Mouse (Mus musculus) Patski (cell line): Measurements from ENCODE around the gene Gm10073. TPM values are rescaled to one million over a fixed set of nuclear protein-coding genes. Genes with fewer than 3 reads are reported as not detected.
"Not testable (repeated sequence)": the region's sequence is repeated elsewhere in the genome, so short reads cannot be mapped to it uniquely, and the experiment has no call there.

Experiments used
- ATAC-seq: fragments of 100-300 bp; one replicate; pipeline ENCODE4 v1.8.0; 2021
- CTCF ChIA-PET: fragments of 350-600 bp; sonication (Branson Sonifier 250); formaldehyde crosslinking; loops from one replicate; lab custom pipeline; 2022; ENCODE audit warnings: inconsistent platforms; lab: Charles Lee
- POLR2A ChIA-PET: fragments of 350-600 bp; sonication (Branson Sonifier 250); formaldehyde crosslinking; loops from one replicate; lab custom pipeline; 2022; ENCODE audit warnings: antibody characterized with exemption, inconsistent platforms; lab: Charles Lee
- DNase-seq: peaks from one replicate; pipeline ENCODE4 v3.0.0-alpha.2; 2011; ENCODE audit warnings: low read depth, low spot score
- H3K27me3 ChIP-seq: fragments of 371-371 bp; one replicate; pipeline ENCODE4 v1.5.1; 2021
- CTCF ChIP-seq: fragments of 100-300 bp; IDR thresholded peaks from one replicate; pipeline ENCODE4 v1.5.1; 2021
- in situ Hi-C: fragments of 300-500 bp; cut with MboI; formaldehyde crosslinking; loops from 3 replicates; pipeline ENCODE4 v1.11.1; 2018; ENCODE audit warnings: low pct_unique_long_range_greater_than_20kb, mixed read lengths
- polyA plus RNA-seq: library from polyadenylated mRNA; unstranded; gene quantifications from one replicate; pipeline ENCODE4 v1.2.3, GENCODE M21; 2021

Gm10073 gene
- polyA plus RNA-seq, 1 experiment from 2014 or later = 34.6 TPM

- CTCF ChIA-PET = interaction anchor here (1.6 kb wide), 1 partner anchor 38 kb away, joined by 6 read pairs; no protein-coding TSS in a partner anchor
- in situ Hi-C loops = no loop called here
- ATAC-seq (no peak), DNase-seq (no peak)
- no peak for TF ChIP-seq CTCF
- no peaks in the 10 kb centered on the region for H3K27me3 ChIP-seq
- POLR2A ChIA-PET = no interaction called here
Observed at GRCm38 (mm10) chr8:106599265-106599979, 26.2 kb upstream of the Gm10073 start.

DNA sequence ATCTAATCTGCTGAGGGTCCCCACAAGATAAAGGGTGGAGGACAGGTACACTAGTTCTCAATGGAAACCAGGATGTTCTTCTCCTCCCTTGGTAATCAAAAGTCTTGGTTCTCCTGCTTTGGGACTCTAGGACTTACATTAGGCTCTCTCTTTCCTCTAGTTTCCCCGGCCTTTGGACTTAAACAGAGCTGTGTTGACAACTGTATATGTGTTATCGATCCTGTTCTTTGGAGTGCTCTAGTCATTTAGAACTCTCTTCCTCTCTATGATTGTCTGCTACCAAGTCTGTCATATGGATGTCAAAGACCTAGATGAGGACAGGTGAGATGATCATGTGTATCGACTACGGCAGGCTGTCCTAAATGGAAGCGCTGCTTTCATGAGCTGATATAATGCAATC lies 23.8 kb upstream of the Gm10073 start:
- CTCF ChIA-PET = no interaction called here
- H3K27me3 ChIP-seq = no peaks in the 10 kb centered on the region
- DNase-seq (no peak), ATAC-seq (no peak)
- POLR2A ChIA-PET = no interaction called here
- in situ Hi-C loops = no loop called here
- TF ChIP-seq CTCF = no peak

GRCm38 (mm10) chr8:106595623-106596022 lies 22.4 kb upstream of the Gm10073 start:
- POLR2A ChIA-PET = interaction anchor here (1.1 kb wide), 1 partner anchor 34 kb away, joined by 3 read pairs; no protein-coding TSS in a partner anchor
- H3K27me3 ChIP-seq, DNase-seq, ATAC-seq, in situ Hi-C loops: not testable (repeated sequence)
- CTCF ChIA-PET = interaction anchor here (1.2 kb wide), 1 partner anchor 34 kb away, joined by 4 read pairs; no protein-coding TSS in a partner anchor

GRCm38 (mm10) chr8:106592458-106592857 lies 19.2 kb upstream of the Gm10073 start:
- no peak for TF ChIP-seq CTCF
- POLR2A ChIA-PET = interaction anchor here (0.6 kb wide), 1 partner anchor 41 kb away, joined by 3 read pairs; no protein-coding TSS in a partner anchor
- CTCF ChIA-PET = no interaction called here
- DNase-seq = no peak
- ATAC-seq = no peak
- H3K27me3 ChIP-seq = no peaks in the 10 kb centered on the region
- in situ Hi-C loops = no loop called here

DNA sequence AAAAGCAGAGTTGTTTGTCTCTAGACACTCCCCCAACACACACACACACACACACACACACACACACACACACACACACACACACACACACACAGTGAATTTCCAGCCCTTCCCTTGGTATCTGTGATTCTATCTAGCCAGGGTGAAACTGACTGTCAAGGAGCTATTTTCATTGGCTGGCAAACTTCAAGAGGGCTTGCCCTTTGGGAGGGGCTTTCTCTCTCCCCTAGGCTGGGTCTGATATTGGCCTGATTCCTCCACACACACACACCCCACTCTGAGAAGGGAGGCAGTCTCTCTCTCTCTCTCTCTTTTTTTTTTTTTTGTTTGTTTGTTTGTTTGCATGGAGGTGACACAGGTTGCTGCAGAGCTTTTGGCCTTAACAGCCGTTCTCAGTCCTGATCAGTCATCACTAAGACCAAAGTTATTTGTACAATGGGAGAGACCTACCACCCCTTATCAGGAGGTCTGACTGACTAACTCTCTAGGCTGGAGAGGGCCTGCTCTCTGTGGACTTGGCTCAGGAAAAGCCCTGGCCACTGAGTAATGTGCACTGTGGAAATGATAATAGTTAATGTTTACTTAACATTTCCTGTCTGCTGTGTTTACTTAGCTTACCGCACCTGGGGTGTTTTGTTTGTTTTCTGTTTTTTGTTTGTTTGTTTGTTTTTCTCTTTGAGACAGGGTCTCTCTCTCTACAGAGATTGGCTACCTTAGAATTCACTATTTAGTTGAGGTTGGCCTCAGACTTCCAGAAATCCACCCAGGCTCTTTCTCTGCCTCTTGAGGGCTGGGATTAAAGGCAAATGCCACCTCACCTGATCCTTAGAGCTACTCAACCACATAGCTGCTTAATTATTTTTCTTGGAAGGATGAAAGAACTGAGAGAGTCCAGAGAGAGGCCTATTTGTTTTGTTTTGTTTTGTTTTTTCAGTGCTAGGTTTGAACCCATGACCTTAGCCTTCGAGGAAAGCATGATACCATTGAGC lies 15.5 kb upstream of the Gm10073 start:
- DNase-seq (peak; percentile 53), ATAC-seq (peak; percentile 51)
- ChIA-PET POLR2A (interaction anchor here (0.6 to 1.1 kb wide), 5 partner anchors 15 to 291 kb away, joined by 3 to 5 read pairs (median 3); no protein-coding TSS in a partner anchor), CTCF (interaction anchor here (0.6 to 1.7 kb wide), 7 partner anchors 12 to 55 kb away, joined by 3 to 5 read pairs (median 3); no protein-coding TSS in a partner anchor)
- no peaks in the 10 kb centered on the region for H3K27me3 ChIP-seq
- TF ChIP-seq CTCF = no peak
- in situ Hi-C loops = no loop called here

DNA sequence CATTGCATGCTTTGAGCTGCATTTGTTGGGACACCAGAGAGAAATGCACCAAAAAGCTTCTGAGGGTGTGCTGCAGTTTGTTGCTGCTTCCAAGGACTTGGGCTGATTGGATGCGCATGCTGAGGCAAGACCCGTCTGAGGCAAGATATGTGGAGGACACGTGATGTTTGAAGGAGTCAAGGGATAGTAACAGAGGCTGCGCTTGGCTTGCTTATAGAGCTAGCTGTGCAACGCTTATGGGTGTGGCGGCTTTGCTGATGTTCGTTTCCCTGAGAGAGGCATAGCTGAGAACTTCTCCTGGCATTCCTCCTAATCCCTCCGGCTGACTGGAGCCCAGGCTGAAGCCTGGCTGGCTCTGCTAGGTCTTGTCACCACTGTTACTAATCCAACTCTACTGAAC lies 13.6 kb upstream of the Gm10073 start:
- in situ Hi-C loops = no loop called here
- CTCF ChIA-PET = interaction anchor here (1.7 kb wide), 1 partner anchor 10 kb away, joined by 5 read pairs; no protein-coding TSS in a partner anchor
- no peak for DNase-seq

GRCm38 (mm10) chr8:106585671-106586037 lies 12.4 kb upstream of the Gm10073 start:
- DNase-seq = no peak
- no peak for TF ChIP-seq CTCF
- H3K27me3 ChIP-seq = no peaks in the 10 kb centered on the region
- in situ Hi-C loops = no loop called here
- POLR2A ChIA-PET = no interaction called here
- no peak for ATAC-seq
- CTCF ChIA-PET = no interaction called here

More for the DNA sequence above, 13.6 kb upstream of the Gm10073 start:
- POLR2A ChIA-PET = interaction anchor here (0.6 to 1.0 kb wide), 3 partner anchors 18 to 171 kb away, joined by 3 to 5 read pairs (median 3); no protein-coding TSS in a partner anchor
- ATAC-seq = no peak
- no peak for TF ChIP-seq CTCF
- H3K27me3 ChIP-seq = no peaks in the 10 kb centered on the region

- DNase-seq = no peak
Observed at GRCm38 (mm10) chr8:106584942-106585670, 11.8 kb upstream of the Gm10073 start.

GRCm38 (mm10) chr8:106581344-106582088 lies 8.3 kb upstream of the Gm10073 start:
- ChIA-PET CTCF (no interaction called here), POLR2A (interaction anchor here (0.9 kb wide), 1 partner anchor 21 kb away, joined by 3 read pairs; no protein-coding TSS in a partner anchor)
- TF ChIP-seq CTCF = no peak
- ATAC-seq (no peak), DNase-seq (no peak)
- in situ Hi-C loops = no loop called here
- no peaks in the 10 kb centered on the region for H3K27me3 ChIP-seq

More at GRCm38 (mm10) chr8:106584942-106585670, 11.8 kb upstream of the Gm10073 start:
- ChIA-PET POLR2A (interaction anchor here (1.2 kb wide), 1 partner anchor 31 kb away, joined by 3 read pairs; no protein-coding TSS in a partner anchor), CTCF (no interaction called here)
- no peak for TF ChIP-seq CTCF
- no peak for ATAC-seq
- no peaks in the 10 kb centered on the region for H3K27me3 ChIP-seq
- in situ Hi-C loops = no loop called here
